Mouse (Mus musculus): ENCODE measurements around the gene Kiz. TPM values are rescaled to one million over a fixed set of nuclear protein-coding genes. Genes with fewer than 3 reads are reported as not detected.

The Kiz gene
- polyA plus RNA-seq, 1 experiment from 2014 or later: 26.9 TPM

GRCm38 (mm10) chr2:146838596-146839302 is 16.9 kb upstream of the Kiz start:
- Histone ChIP-seq H3K36me3 (ENCODE audit: control insufficient read depth, insufficient read depth, low read length) (no peaks in the 10 kb centered on the region), H3K27ac (ENCODE audit: low read depth) (no peak overlapping the region), H3K4me3 (ENCODE audit: low read depth, low read length) (0 out of 2 replicates have a peak overlapping the region, but pooled peaks have one; percentile 4), H3K4me1 (replicated peaks; ENCODE audit: control insufficient read depth, insufficient read depth, low read length) (no peaks in the 10 kb centered on the region), H3K9me3 (ENCODE audit: control insufficient read depth, low read length) (no peaks in the 10 kb centered on the region), H3K9ac (ENCODE audit: low read length) (no peak overlapping the region), H3K27me3 (replicated peaks; ENCODE audit: control insufficient read depth, insufficient read depth, low read length) (peaks cover 94% of the 10 kb centered on the region), H3K4me2 (ENCODE audit: low read length) (0 out of 2 replicates have a peak overlapping the region, but pooled peaks have one; percentile 20)
- WGBS: 2% methylated on average over 30 of the region's 30 CpGs
- DNase-seq (ENCODE audit: low spot score): peak; percentile 54
- ATAC-seq (replicated peaks; ENCODE audit: low FRiP score, low TSS enrichment, low read depth): no peak

GRCm38 (mm10) chr2:146839303-146840030 is 16.2 kb upstream of the Kiz start:
- peak overlapping the region; percentile 20; the same call in 1 of the 2 replicates for H3K4me2 ChIP-seq (ENCODE audit: low read length)
- DNase-seq (ENCODE audit: low spot score): peak; percentile 64
- WGBS: 3% methylated on average over 36 of the region's 36 CpGs

GRCm38 (mm10) chr2:146847863-146848262 is 7.8 kb upstream of the Kiz start:
- Histone ChIP-seq H3K9me3 (ENCODE audit: control insufficient read depth, low read length) (no peaks in the 10 kb centered on the region), H3K4me3 (ENCODE audit: low read depth, low read length) (no peak overlapping the region), H3K4me2 (ENCODE audit: low read length) (no peak overlapping the region), H3K4me1 (replicated peaks; ENCODE audit: control insufficient read depth, insufficient read depth, low read length) (no peaks in the 10 kb centered on the region), H3K27me3 (replicated peaks; ENCODE audit: control insufficient read depth, insufficient read depth, low read length) (peaks cover 3% of the 10 kb centered on the region; the same call in 1 of the 2 replicates), H3K9ac (ENCODE audit: low read length) (no peak overlapping the region), H3K36me3 (ENCODE audit: control insufficient read depth, insufficient read depth, low read length) (no peaks in the 10 kb centered on the region), H3K27ac (ENCODE audit: low read depth) (no peak overlapping the region)
- DNase-seq (ENCODE audit: low spot score): no peak
- no peak for ATAC-seq (replicated peaks; ENCODE audit: low FRiP score, low TSS enrichment, low read depth)
- WGBS: 82% methylated on average over 2 of the region's 2 CpGs

More at GRCm38 (mm10) chr2:146839303-146840030, 16.2 kb upstream of the Kiz start:
- Histone ChIP-seq H3K9ac (ENCODE audit: low read length) (no peak overlapping the region), H3K9me3 (ENCODE audit: control insufficient read depth, low read length) (no peaks in the 10 kb centered on the region), H3K27ac (ENCODE audit: low read depth) (no peak overlapping the region), H3K4me3 (ENCODE audit: low read depth, low read length) (0 out of 2 replicates have a peak overlapping the region, but pooled peaks have one; percentile 4), H3K27me3 (replicated peaks; ENCODE audit: control insufficient read depth, insufficient read depth, low read length) (peaks cover 87% of the 10 kb centered on the region), H3K4me1 (replicated peaks; ENCODE audit: control insufficient read depth, insufficient read depth, low read length) (no peaks in the 10 kb centered on the region), H3K36me3 (ENCODE audit: control insufficient read depth, insufficient read depth, low read length) (no peaks in the 10 kb centered on the region)
- ATAC-seq (replicated peaks; ENCODE audit: low FRiP score, low TSS enrichment, low read depth): no peak

GRCm38 (mm10) chr2:146856120-146856519 is 456 bp downstream of the Kiz start:
- H3K4me3 ChIP-seq (ENCODE audit: low read depth, low read length): peak overlapping the region; percentile 90
- ATAC-seq (replicated peaks; ENCODE audit: low FRiP score, low TSS enrichment, low read depth) (peak; percentile 51), DNase-seq (ENCODE audit: low spot score) (peak; percentile 86)
- 6% methylated on average over 11 of the region's 11 CpGs for WGBS
- H3K9ac ChIP-seq (ENCODE audit: low read length): peak overlapping the region; percentile 82
- peak overlapping the region; percentile 74; the same call in 1 of the 2 replicates for H3K27ac ChIP-seq (ENCODE audit: low read depth)
- H3K36me3 ChIP-seq (ENCODE audit: control insufficient read depth, insufficient read depth, low read length): no peaks in the 10 kb centered on the region
- H3K9me3 ChIP-seq (ENCODE audit: control insufficient read depth, low read length): no peaks in the 10 kb centered on the region
- H3K27me3 ChIP-seq (replicated peaks; ENCODE audit: control insufficient read depth, insufficient read depth, low read length): no peaks in the 10 kb centered on the region
- H3K4me2 ChIP-seq (ENCODE audit: low read length): peak overlapping the region; percentile 61
- no peaks in the 10 kb centered on the region for H3K4me1 ChIP-seq (replicated peaks; ENCODE audit: control insufficient read depth, insufficient read depth, low read length)

- H3K27ac ChIP-seq (ENCODE audit: low read depth): no peak overlapping the region
- no peaks in the 10 kb centered on the region for H3K4me1 ChIP-seq (replicated peaks; ENCODE audit: control insufficient read depth, insufficient read depth, low read length)
- H3K4me2 ChIP-seq (ENCODE audit: low read length): peak overlapping the region; percentile 61
- H3K9me3 ChIP-seq (ENCODE audit: control insufficient read depth, low read length): no peaks in the 10 kb centered on the region
- no peaks in the 10 kb centered on the region for H3K27me3 ChIP-seq (replicated peaks; ENCODE audit: control insufficient read depth, insufficient read depth, low read length)
- DNase-seq (ENCODE audit: low spot score) (no peak), ATAC-seq (replicated peaks; ENCODE audit: low FRiP score, low TSS enrichment, low read depth) (no peak)
- WGBS: 44% methylated on average over 4 of the region's 4 CpGs
- H3K36me3 ChIP-seq (ENCODE audit: control insufficient read depth, insufficient read depth, low read length): peaks cover 2% of the 10 kb centered on the region; the same call in 1 of the 2 replicates
- no peak overlapping the region for H3K9ac ChIP-seq (ENCODE audit: low read length)
- no peak overlapping the region for H3K4me3 ChIP-seq (ENCODE audit: low read depth, low read length)
Observed at GRCm38 (mm10) chr2:146856853-146857252, 1.2 kb downstream of the Kiz start.

- H3K27me3 ChIP-seq (replicated peaks; ENCODE audit: control insufficient read depth, insufficient read depth, low read length): no peaks in the 10 kb centered on the region
- H3K4me1 ChIP-seq (replicated peaks; ENCODE audit: control insufficient read depth, insufficient read depth, low read length): no peaks in the 10 kb centered on the region
- no peaks in the 10 kb centered on the region for H3K9me3 ChIP-seq (ENCODE audit: control insufficient read depth, low read length)
- DNase-seq (ENCODE audit: low spot score) (no peak), ATAC-seq (replicated peaks; ENCODE audit: low FRiP score, low TSS enrichment, low read depth) (no peak)
- 71% methylated on average over 3 of the region's 3 CpGs for WGBS
- peaks cover 6% of the 10 kb centered on the region; the same call in 1 of the 2 replicates for H3K36me3 ChIP-seq (ENCODE audit: control insufficient read depth, insufficient read depth, low read length)
- no peak overlapping the region for H3K9ac ChIP-seq (ENCODE audit: low read length)
- H3K27ac ChIP-seq (ENCODE audit: low read depth): no peak overlapping the region
- no peak overlapping the region for H3K4me2 ChIP-seq (ENCODE audit: low read length)
- no peak overlapping the region for H3K4me3 ChIP-seq (ENCODE audit: low read depth, low read length)
Observed at GRCm38 (mm10) chr2:146865781-146866180, 10.1 kb downstream of the Kiz start.

- DNase-seq (ENCODE audit: low spot score) (no peak), ATAC-seq (replicated peaks; ENCODE audit: low FRiP score, low TSS enrichment, low read depth) (no peak)
- no peak overlapping the region for H3K27ac ChIP-seq (ENCODE audit: low read depth)
- H3K4me3 ChIP-seq (ENCODE audit: low read depth, low read length): no peak overlapping the region
- no peaks in the 10 kb centered on the region for H3K36me3 ChIP-seq (ENCODE audit: control insufficient read depth, insufficient read depth, low read length)
- 86% methylated on average over 8 of the region's 8 CpGs for WGBS
- no peaks in the 10 kb centered on the region for H3K27me3 ChIP-seq (replicated peaks; ENCODE audit: control insufficient read depth, insufficient read depth, low read length)
- no peaks in the 10 kb centered on the region for H3K9me3 ChIP-seq (ENCODE audit: control insufficient read depth, low read length)
- no peaks in the 10 kb centered on the region for H3K4me1 ChIP-seq (replicated peaks; ENCODE audit: control insufficient read depth, insufficient read depth, low read length)
- H3K9ac ChIP-seq (ENCODE audit: low read length): no peak overlapping the region
- H3K4me2 ChIP-seq (ENCODE audit: low read length): no peak overlapping the region
Observed at GRCm38 (mm10) chr2:146871300-146872269, 15.9 kb downstream of the Kiz start.

- Histone ChIP-seq H3K9me3 (ENCODE audit: control insufficient read depth, low read length) (no peaks in the 10 kb centered on the region), H3K27ac (ENCODE audit: low read depth) (no peak overlapping the region), H3K4me2 (ENCODE audit: low read length) (no peak overlapping the region), H3K4me3 (ENCODE audit: low read depth, low read length) (no peak overlapping the region), H3K9ac (ENCODE audit: low read length) (no peak overlapping the region), H3K4me1 (replicated peaks; ENCODE audit: control insufficient read depth, insufficient read depth, low read length) (no peaks in the 10 kb centered on the region), H3K36me3 (ENCODE audit: control insufficient read depth, insufficient read depth, low read length) (no peaks in the 10 kb centered on the region), H3K27me3 (replicated peaks; ENCODE audit: control insufficient read depth, insufficient read depth, low read length) (no peaks in the 10 kb centered on the region)
- WGBS: 79% methylated on average over 3 of the region's 3 CpGs
- ATAC-seq (replicated peaks; ENCODE audit: low FRiP score, low TSS enrichment, low read depth): no peak
- DNase-seq (ENCODE audit: low spot score): no peak
Observed at GRCm38 (mm10) chr2:146872697-146873096, 17.0 kb downstream of the Kiz start.
